Mouse (Mus musculus): ENCODE measurements around the gene Dnttip1. TPM values are rescaled to one million over a fixed set of nuclear protein-coding genes. Genes with fewer than 3 reads are reported as not detected.
"Not testable (repeated sequence)": the region's sequence is repeated elsewhere in the genome, so short reads cannot be mapped to it uniquely, and the experiment has no call there.

The Dnttip1 gene
- polyA plus RNA-seq (2017; shearing (Covaris generic)), result 1 to 10 TPM; 3.8 to 7.8 (median 5.0) TPM

- peak; percentile 97 for ATAC-seq
Observed at GRCm38 (mm10) chr2:164745843-164746479, at the start of gene Dnttip1, which contains the start of gene Wfdc3. TSS of gene Dnttip1 (plus strand) at chr2:164745983. TSS of gene Wfdc3 (minus strand) at chr2:164745931.

DNA sequence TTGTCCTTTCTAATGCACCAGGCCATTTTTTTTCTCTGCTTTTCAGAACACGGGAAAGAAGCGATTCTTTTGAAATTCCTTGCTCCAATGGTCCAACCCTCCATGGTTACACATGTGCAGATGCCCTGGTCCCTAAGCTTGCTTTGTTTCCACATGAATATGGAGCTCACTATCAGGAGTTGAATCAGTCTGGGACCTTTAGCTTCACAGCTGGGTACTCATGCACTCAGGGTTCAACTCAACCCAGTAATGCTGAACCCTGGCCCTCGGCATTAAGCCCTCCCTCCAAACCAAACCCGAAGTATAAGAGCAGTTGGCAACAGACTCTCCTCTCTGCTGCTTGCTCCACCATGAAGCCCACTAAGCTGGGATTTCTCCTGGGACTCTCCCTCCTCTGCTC, 47.6 kb upstream of the Dnttip1 start, which contains the start of gene Spint4:
Gene Spint4, plus strand, starts transcription at position 301 of the 400 bp plus-strand sequence.
- ATAC-seq, result no peak

- no peak for ATAC-seq
Observed at GRCm38 (mm10) chr2:164700959-164701358, 44.8 kb upstream of the Dnttip1 start.

DNA sequence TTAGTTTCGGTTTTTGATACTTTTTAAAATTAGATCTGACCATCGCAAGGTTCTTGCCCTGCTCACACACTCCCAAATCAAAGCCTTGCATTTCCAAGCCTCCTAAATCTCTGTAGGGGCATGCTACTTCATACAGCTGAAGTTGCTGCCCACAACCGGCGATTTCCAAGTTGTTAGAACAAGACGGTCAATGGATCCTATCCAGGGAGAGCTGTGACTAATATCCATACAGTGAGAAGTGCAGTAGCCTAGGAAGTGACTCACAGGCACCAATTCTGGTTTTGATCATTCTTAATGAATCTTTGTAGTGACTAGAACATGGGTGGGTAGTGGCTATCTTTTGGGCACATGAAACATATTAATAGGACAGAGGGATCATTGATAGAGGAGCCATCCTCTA, 44.0 kb upstream of the Dnttip1 start:
- ATAC-seq, result no peak

DNA sequence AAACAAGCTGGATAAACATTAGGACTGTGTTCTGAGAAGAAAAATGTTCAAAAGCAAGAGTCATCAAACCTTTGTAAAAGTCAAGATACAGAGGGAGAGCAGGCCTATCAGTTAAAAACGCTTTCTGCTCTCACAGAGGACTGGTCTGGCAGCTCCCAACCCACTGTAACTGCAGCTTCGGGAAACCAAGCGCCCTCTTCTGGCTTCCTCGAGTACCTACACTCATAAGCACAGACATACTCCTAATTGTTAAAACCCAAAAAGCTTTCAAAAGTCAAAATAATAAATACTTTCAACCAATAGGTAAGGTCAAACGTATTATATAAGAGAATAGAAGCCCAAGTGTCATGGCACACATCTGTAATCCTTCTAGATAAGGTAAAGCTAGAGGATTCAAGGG, 41.5 kb upstream of the Dnttip1 start:
- no peak for ATAC-seq

DNA sequence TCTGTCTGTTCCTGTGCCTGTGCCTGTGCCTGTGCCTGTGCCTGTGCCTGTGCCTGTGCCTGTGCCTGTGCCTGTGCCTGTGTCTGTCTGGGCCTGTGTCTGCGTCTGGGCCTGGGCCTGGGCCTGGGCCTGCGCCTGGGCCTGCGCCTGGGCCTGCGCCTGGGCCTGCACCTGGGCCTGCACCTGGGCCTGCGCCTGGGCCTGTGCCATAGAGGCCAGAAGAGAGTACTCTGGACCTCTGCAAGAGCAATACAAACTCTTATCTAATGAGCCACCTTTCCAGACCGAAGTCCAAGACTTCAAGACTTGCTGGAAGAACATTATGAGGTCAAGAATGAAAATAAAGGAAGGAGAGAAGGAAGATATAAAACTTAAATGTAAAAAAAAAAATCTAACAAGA, 40.5 kb upstream of the Dnttip1 start:
- ATAC-seq, result no peak

GRCm38 (mm10) chr2:164705991-164706390, 39.8 kb upstream of the Dnttip1 start:
- ATAC-seq, result no peak

- ATAC-seq, result no peak
Observed at GRCm38 (mm10) chr2:164715005-164715404, 30.8 kb upstream of the Dnttip1 start, which contains the start of gene Spint5. TSS of gene Spint5 (plus strand) at chr2:164715305.

DNA sequence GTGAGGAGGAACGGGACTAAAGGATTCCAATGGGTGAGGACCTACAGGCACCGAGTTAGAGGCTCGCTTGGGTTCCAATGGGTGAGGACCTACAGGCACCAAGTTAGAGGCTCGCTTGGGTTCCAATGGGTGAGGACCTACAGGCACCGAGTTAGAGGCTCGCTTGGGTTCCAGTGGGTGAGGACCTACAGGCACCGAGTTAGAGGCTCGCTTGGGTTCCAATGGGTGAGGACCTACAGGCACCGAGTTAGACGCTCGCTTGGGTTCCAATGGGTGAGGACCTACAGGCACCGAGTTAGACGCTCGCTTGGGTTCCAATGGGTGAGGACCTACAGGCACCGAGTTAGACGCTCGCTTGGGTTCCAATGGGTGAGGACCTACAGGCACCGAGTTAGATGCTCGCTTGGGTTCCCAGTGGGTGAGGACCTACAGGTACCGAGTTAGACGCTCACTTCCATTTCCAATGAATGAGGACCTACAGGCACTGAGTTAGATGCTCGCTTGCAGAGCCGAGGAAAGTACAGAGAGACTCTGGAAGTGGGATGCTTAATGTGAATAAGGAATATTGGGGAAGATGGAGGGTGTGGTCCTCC, 29.5 kb upstream of the Dnttip1 start:
- not testable (repeated sequence) for ATAC-seq

- ATAC-seq, result no peak
Observed at GRCm38 (mm10) chr2:164723276-164723675, 22.5 kb upstream of the Dnttip1 start.

GRCm38 (mm10) chr2:164725895-164726619, 19.7 kb upstream of the Dnttip1 start:
- peak; percentile 25 for ATAC-seq

DNA sequence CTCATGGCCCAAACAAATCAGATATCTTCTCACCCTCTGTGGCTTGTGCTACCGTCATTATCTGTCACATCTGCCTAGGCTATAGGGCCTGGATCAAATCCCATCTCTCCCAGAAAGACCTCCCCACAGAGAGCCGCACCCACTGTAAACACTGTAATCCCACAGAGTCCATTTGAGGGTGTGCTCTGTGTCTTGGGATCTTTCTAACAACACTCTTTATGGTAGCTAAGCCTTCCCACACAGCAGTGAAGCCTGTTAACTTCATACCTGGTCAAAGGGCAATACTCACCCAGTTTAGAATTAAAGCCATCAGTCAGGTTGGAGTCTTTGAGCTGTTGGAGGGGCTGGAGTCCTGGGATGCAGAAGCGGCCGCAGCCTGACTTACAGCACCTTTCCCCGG, 14.1 kb upstream of the Dnttip1 start:
- ATAC-seq, result no peak

DNA sequence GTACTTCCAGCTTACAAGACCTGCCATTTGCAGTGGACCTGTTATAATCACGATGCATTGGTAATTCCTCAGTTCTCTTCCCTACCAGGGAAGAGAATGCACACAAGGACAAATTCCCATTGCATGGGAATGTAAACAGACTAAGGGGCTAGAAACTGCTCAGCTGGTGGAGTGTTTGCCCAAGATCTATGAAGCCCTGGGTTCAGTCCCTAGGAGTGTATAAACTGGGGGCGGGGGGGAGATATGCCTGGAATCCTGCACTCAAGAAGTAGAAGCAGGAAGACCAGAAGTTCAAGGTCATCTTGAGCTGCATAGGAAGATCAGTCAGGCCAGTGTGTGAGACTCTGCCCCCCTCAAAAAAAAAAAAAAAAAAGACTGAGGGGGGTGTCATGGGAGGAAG, 12.5 kb upstream of the Dnttip1 start:
- ATAC-seq, result no peak

DNA sequence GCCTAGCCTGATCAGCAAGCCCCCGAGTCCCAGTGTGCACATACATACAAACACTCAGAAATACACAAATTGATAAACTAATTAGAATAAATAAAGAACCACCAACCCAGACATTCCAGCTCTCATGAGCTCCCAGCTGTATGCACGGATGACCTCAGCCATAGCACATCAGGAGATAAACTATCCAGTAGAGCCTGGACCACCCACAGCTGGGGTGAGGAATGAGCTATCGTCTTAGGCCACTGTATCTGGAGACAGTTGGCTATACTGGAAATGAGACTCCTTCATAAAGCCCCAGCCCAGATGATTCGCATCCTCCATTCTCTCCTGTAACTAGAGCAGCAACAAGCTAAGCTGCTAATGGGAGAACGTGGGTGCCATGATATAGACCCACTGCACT, 10.9 kb upstream of the Dnttip1 start:
- ATAC-seq, result no peak

DNA sequence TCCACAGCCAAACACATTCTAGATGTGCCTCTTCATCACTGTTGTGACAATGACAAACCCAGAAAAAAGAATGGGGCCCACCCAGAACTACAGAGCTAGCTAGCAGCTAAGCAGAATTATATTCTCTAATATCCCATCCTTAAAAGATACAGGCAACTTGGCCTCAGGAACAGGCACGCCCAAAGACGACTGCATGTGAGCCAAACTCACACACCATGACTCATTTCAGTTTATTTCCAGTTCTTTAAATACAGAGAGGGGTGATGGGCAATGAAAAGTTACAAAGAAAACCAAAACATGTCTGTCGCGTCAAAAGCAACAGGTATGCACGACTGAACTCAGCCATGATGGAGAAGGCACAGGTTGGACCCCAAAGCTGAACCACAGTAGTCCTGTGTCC, 10.3 kb upstream of the Dnttip1 start:
- ATAC-seq, result no peak

DNA sequence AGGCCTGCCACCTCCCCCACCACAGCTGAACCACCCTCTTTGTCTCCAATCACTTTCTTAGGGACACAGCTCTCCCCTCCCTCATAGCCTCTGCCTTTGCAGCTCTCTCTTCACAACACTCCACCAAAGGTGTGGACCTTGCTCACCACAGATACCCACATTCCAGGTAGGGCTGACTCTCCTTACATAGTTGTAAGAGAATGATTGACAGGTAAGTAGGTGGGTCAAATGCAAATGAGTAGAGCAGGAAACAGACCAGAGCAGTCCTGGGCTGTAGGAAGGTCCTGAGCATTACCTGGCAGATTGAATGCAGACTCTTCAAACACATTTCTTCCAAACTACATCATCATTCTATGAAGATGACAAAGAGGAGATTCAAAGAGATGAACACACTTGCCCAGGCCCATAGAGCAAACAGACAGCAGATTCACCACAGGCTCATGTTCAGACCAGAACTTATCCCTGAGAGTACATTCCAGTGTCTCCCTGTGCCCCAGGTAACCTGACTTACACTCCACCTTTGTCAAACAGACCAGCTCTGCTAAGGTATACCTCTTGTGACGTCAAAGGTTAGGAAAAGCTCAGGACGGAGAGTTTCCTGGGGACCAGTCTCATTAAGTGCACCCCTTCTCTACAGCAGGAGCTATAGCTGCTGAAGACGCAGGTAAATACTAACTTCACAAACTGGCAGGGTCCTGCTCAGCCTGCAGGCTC, 8.2 kb upstream of the Dnttip1 start:
- no peak for ATAC-seq

DNA sequence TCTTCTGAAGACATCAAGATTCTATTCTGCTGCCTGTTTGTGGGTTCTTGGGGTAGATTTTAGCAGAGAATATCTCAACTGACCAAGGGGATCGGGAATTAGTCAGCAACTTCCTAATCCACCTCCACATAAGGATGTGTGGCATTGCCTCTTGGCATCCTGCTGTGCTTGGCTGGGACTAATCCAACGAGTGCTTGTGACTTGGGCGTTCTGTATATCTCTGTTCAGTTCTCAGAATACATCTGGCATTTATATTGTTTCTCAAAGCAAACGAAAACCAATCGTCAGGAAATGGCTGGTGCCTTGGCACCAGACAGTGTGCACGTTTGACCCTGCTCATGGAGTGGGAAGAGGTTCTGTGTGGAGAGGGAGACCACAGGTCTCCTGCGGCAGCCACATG, 5.9 kb upstream of the Dnttip1 start:
- ATAC-seq, result no peak

DNA sequence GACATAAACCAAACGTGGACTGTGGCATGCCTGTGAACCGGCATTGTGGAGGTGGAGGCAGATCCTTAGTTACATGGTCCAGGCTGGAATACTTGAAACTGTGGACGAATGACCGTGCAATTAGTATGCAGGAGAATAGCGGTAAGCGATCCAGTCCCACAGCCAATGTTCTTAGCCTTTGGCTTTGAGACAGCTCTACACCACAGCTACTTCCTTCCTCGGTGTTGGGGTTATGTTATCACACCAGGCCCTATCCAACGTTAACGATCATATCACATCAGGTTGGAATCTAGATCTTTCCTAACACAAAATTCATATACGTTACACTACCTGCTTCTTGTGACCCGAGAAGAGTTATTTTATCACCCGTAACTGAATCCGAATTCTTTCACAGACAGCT, 796 bp upstream of the Dnttip1 start:
- ATAC-seq, result no peak

DNA sequence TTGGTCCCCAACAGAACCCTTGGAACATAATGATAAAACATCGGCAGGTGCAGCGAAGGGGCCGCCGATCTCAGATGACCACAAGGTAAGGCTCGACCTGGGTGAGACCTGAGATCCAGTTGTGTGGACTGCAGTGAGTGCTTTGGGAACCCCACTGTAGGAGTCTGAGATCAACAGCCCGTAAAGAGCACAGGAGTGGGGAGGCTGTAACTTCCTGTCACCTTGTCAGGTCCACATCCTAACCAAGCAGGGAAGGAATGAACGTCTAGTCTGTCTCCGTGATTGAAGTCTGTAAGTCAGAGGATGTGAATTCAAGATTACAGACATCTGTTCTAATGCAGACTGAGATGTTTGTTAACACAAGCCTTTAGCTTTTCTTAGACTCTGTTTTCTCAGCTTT, 910 bp downstream of the Dnttip1 start:
- peak; percentile 59 for ATAC-seq

- no peak for ATAC-seq
Observed at GRCm38 (mm10) chr2:164748191-164748590, 2.4 kb downstream of the Dnttip1 start.

GRCm38 (mm10) chr2:164748991-164749390, 3.2 kb downstream of the Dnttip1 start:
- no peak for ATAC-seq

- no peak for ATAC-seq
Observed at GRCm38 (mm10) chr2:164752454-164752853, 6.7 kb downstream of the Dnttip1 start.

DNA sequence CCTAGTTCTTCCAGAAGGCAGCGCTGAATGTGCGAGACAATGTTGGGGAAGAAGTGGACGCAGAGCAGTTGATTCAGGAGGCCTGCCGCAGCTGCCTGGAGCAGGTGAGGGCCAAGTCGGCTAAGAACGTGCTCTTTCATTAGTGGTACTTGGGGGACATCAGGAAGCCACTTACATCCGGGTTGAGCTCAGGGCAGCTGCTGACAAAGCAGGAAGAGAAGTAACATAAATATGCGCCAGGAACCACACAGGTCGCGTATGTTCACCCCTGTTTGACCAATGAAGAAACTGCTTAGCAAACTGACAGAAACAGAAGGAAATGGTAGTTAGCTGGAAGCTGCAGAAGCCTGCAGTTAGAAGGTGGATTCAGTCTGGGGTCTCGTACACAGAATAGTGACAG, 8.3 kb downstream of the Dnttip1 start:
- ATAC-seq, result no peak
